Mouse (Mus musculus) embryo, embryonic 11 days (tissue): ENCODE data around the gene Usp17le.
"Not testable (repeated sequence)": the region's sequence is repeated elsewhere in the genome, so short reads cannot be mapped to it uniquely, and the experiment has no call there.

Source experiments
- DNase-seq: peaks from one replicate; pipeline ENCODE4 v3.0.0-alpha.2; 2015

Usp17le gene

DNA sequence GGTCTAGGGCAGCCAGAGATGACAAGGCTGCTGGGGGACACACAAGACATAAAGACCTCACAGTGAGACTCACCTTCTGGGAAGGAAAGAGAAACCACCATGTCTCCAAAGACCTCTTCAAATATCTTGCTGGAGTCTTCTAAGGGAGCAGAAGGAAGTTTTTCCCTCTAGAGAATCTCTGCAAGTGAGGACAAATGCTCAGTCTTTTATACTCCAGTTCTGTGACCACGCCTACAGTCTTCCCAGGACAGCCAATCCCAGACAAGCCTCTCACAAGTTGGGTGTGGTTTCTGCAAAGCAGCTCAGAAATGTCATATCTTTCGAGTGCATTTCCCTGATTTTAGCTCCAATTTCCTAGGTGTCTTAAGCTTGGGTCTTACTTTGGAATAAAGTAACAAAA lies at the start of gene Usp17le:
Gene Usp17le, minus strand, starts transcription at position 101 of the 400 bp plus-strand sequence.
- DNase-seq: not testable (repeated sequence)

DNA sequence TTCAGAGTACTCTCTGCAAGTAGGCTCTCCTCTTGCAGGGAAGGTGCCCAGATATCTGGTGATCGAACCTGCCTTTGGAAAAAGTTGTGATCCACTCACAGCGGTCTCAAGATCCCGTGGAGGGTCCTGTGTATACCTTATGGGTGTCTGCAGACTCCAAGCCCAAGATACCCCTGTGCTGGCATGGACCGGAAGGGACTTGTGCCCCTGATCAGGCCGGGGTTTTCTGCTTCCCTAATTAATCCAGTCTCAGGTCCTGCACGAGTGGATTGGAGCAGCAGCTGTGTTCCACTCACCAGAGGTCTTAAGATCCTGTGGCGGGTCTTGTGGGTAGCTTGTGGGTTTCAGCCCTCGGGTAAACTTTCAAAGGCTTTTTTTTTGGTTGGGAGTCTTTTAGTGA lies 33.1 kb upstream of the Usp17le start:
- not testable (repeated sequence) for DNase-seq

DNA sequence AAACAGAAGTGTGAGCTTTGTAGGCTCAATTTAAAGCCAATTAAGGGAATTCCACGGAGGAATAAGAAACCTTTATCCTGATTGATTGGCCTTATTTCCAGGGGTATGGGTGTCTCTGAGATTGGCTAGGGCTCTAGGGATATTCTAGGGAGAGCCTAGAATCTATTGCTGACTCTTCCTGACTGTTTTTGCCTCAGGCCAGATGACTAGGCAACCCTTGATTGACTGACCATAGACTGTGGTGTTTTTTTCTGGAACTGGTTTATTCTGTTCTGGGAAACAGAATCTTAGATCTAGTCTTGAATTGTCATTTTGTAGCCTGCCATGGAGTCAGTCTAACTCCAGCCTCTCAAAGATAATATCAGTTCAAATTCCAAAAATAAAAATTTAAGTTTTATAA lies 13.5 kb upstream of the Usp17le start:
- no peak for DNase-seq
